Mouse (Mus musculus) spleen, adult 2 months (tissue): ENCODE results near the gene Gmeb2.

Experiments
- CTCF ChIP-seq: fragments of 200-500 bp; IDR thresholded peaks from 2 replicates; pipeline ENCODE4 v1.5.1; 2011; ENCODE audit warnings: mild to moderate bottlenecking, inconsistent platforms; ENCODE audit not compliant: insufficient read depth, insufficient read length, insufficient replicate concordance; ENCODE audit errors: extremely low read depth
- POLR2A ChIP-seq: fragments of 200-500 bp; IDR thresholded peaks from 2 replicates; pipeline ENCODE4 v1.6.1; 2011; ENCODE audit warnings: low read depth, low read length, inconsistent platforms

DNA sequence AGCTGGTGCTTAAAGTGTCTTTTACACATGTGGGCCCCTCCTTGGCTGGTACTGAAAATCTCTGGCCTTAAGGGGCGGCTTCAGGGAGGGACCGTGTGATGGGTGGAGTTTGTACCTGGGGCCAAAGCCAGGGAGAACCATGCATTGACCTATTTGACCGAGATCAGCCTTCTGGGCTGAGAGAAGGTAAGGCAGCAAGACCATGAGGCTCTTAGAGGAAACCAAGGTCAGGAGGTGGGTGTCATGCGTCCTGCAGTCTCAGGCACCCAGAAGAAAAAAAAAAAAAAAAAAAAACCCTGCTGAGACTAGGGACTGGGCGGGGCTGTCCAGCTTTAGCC is 25.1 kb upstream of the Gmeb2 start:
- TF ChIP-seq POLR2A (no peak), CTCF (no peak)
